Mouse (Mus musculus): ENCODE measurements around the gene Depdc5.

DNA sequence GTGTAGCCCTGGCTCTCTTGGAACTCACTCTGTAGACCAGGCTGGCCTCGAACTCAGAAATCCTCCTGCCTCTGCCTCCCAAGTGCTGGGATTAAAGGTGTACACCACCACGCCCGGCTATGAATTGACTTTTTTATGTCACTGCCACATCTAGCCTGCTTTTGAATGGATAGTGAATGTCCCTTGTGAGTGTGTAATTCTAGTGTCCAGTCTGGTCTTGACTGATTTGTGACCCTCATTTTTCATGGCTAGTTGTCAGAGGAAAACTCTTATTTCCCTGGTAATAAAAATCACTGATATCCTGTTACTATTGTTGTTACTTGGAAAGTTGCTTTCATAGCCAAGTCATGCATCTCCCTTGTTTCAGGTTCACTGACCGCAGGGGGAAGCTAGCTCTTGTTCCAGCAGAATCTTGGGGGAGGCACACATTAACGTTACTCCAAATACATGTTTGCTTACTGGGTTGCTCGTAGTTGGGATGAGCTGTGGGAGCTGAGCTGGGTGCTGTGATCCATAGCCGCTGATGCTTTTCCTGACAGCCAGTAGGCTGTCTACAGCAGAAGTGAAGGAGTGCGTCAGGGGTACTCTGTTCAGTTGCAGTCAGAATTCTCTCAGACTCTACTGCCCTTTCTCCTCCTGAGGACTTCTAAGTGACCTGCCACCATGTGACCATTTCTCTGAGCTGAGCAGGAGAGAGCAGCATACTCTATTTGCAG lies 77.9 kb downstream of the Depdc5 start:
- no peak for TF ChIP-seq POLR2A (IDR thresholded peaks at IDR 0.05; ENCODE audit: insufficient read length, low read depth)
- TF ChIP-seq REST (IDR thresholded peaks at IDR 0.05; ENCODE audit: insufficient read depth, insufficient read length): no peak
- no peak for TF ChIP-seq MAX (IDR thresholded peaks at IDR 0.05; ENCODE audit: low read depth)

Measured in myocyte (in vitro differentiated cells).